Mouse (Mus musculus) stomach, embryonic 14.5 days (tissue): Measurements from ENCODE around the gene Ccnd1. TPM values are rescaled to one million over a fixed set of nuclear protein-coding genes. Genes with fewer than 3 reads are reported as not detected.

Source experiments
- ATAC-seq: fragments of 200-750 bp; cut with Nextera tagmentation; 2 replicates; pipeline ENCODE4 v1.8.0; 2017; ENCODE audit warnings: low read depth, moderate TSS enrichment; ENCODE audit not compliant: insufficient number of reproducible peaks, insufficient read depth, low FRiP score
- H3K27ac ChIP-seq: fragments of 300-500 bp; sonication (generic); 2 replicates; pipeline ENCODE4 v1.5.1; 2014; ENCODE audit warnings: mild to moderate bottlenecking, low read length, moderate library complexity, mixed read lengths
- H3K27me3 ChIP-seq: fragments of 300-500 bp; sonication (generic); 2 replicates; pipeline ENCODE4 v1.6.1; 2014; ENCODE audit warnings: low read length, control low read depth, mixed read lengths; ENCODE audit not compliant: control insufficient read depth, insufficient read depth
- H3K36me3 ChIP-seq: fragments of 300-500 bp; sonication (generic); 2 replicates; pipeline ENCODE4 v1.6.1; 2014; ENCODE audit warnings: mild to moderate bottlenecking, control low read depth, low read length, moderate library complexity, mixed read lengths; ENCODE audit not compliant: control insufficient read depth, insufficient read depth
- H3K4me1 ChIP-seq: fragments of 300-500 bp; sonication (generic); 2 replicates; pipeline ENCODE4 v1.6.1; 2014; ENCODE audit warnings: low read length, control low read depth, mixed read lengths; ENCODE audit not compliant: control insufficient read depth, insufficient read depth
- H3K4me2 ChIP-seq: fragments of 300-500 bp; sonication (generic); replicated peaks from 2 replicates; pipeline ENCODE4 v1.6.1; 2014; ENCODE audit warnings: low read depth, low read length, control low read depth
- H3K4me3 ChIP-seq: fragments of 300-500 bp; sonication (generic); 2 replicates; pipeline ENCODE4 v1.5.1; 2014; ENCODE audit warnings: low read depth, low read length, control low read depth
- H3K9ac ChIP-seq: fragments of 300-500 bp; sonication (generic); replicated peaks from 2 replicates; pipeline ENCODE4 v1.6.1; 2014; ENCODE audit warnings: low read depth, mild to moderate bottlenecking, control low read depth, low read length, moderate library complexity, mixed read lengths
- H3K9me3 ChIP-seq: fragments of 300-500 bp; sonication (generic); 2 replicates; pipeline ENCODE4 v1.6.1; 2016; ENCODE audit warnings: low read depth, low read length, control low read depth; ENCODE audit not compliant: control insufficient read depth
- WGBS: fragments of 180-500 bp; shearing (Covaris S2); extraction: QIAGEN DNeasy Blood & Tissue Kit; methylation state at CpG from one replicate; pipeline ENCODE4 v1.1.7; 2014; 5-methylcytosine and 5-hydroxymethylcytosine counted together
- polyA plus RNA-seq: library from polyadenylated mRNA; unstranded; fragments of >200 nt; fragmentation: Nextera tagmentation; extraction: Ambion mirVana; gene quantifications from 2 replicates; pipeline ENCODE4 v1.2.1, GENCODE M21; 2014

Ccnd1 gene
- polyA plus RNA-seq, 1 experiment from 2014 or later, result 82.9 TPM

- 74% methylated on average over 8 of the region's 8 CpGs for WGBS
Observed at GRCm38 (mm10) chr7:144929506-144929905, 10.2 kb downstream of the Ccnd1 start.

GRCm38 (mm10) chr7:144928889-144929210 is 10.9 kb downstream of the Ccnd1 start:
- H3K4me3 ChIP-seq, result no peak overlapping the region
- no peaks in the 10 kb centered on the region for H3K4me1 ChIP-seq
- H3K36me3 ChIP-seq, result peaks cover 7% of the 10 kb centered on the region; the same call in 1 of the 2 replicates
- H3K27me3 ChIP-seq, result no peaks in the 10 kb centered on the region
- H3K9me3 ChIP-seq, result no peaks in the 10 kb centered on the region
- no peak overlapping the region for H3K27ac ChIP-seq
- no peak overlapping the region for H3K9ac ChIP-seq
- WGBS, result 79% methylated on average over 6 of the region's 6 CpGs
- no peak overlapping the region for H3K4me2 ChIP-seq
- ATAC-seq, result no peak

More at GRCm38 (mm10) chr7:144929506-144929905, 10.2 kb downstream of the Ccnd1 start:
- no peak overlapping the region for H3K4me3 ChIP-seq
- no peak overlapping the region for H3K9ac ChIP-seq
- H3K27ac ChIP-seq, result no peak overlapping the region
- H3K36me3 ChIP-seq, result peaks cover 13% of the 10 kb centered on the region
- H3K4me2 ChIP-seq, result no peak overlapping the region
- ATAC-seq, result no peak
- no peaks in the 10 kb centered on the region for H3K9me3 ChIP-seq
- no peaks in the 10 kb centered on the region for H3K4me1 ChIP-seq
- H3K27me3 ChIP-seq, result no peaks in the 10 kb centered on the region

GRCm38 (mm10) chr7:144928009-144928888 is 11.5 kb downstream of the Ccnd1 start:
- H3K9me3 ChIP-seq, result no peaks in the 10 kb centered on the region
- no peak overlapping the region for H3K27ac ChIP-seq
- no peak overlapping the region for H3K9ac ChIP-seq
- H3K4me1 ChIP-seq, result no peaks in the 10 kb centered on the region
- ATAC-seq, result no peak
- H3K4me2 ChIP-seq, result no peak overlapping the region
- H3K4me3 ChIP-seq, result no peak overlapping the region
- H3K36me3 ChIP-seq, result peaks cover 1% of the 10 kb centered on the region; the same call in 1 of the 2 replicates
- 80% methylated on average over 4 of the region's 4 CpGs for WGBS
- no peaks in the 10 kb centered on the region for H3K27me3 ChIP-seq

- Histone ChIP-seq H3K4me1 (no peaks in the 10 kb centered on the region), H3K27me3 (no peaks in the 10 kb centered on the region), H3K36me3 (no peaks in the 10 kb centered on the region; the same call in 1 of the 2 replicates), H3K9ac (no peak overlapping the region), H3K9me3 (no peaks in the 10 kb centered on the region), H3K4me2 (no peak overlapping the region), H3K4me3 (no peak overlapping the region), H3K27ac (no peak overlapping the region)
- ATAC-seq, result no peak
- 88% methylated on average over 2 of the region's 2 CpGs for WGBS
Observed at GRCm38 (mm10) chr7:144927591-144927990, 12.1 kb downstream of the Ccnd1 start.

- Histone ChIP-seq H3K9ac (no peak overlapping the region), H3K4me2 (no peak overlapping the region), H3K27ac (no peak overlapping the region), H3K4me1 (peaks cover 9% of the 10 kb centered on the region; the same call in 1 of the 2 replicates), H3K4me3 (no peak overlapping the region), H3K9me3 (no peaks in the 10 kb centered on the region), H3K36me3 (peaks cover 12% of the 10 kb centered on the region), H3K27me3 (no peaks in the 10 kb centered on the region)
- 70% methylated on average over 1 of the region's 1 CpGs for WGBS
- no peak for ATAC-seq
Observed at GRCm38 (mm10) chr7:144918823-144919222, 20.9 kb downstream of the Ccnd1 start.

- WGBS, result under 1% methylated on average over 55 of the region's 55 CpGs
- H3K4me3 ChIP-seq, result peak within 1 kb of the TSS; percentile 89
- no peaks in the 10 kb centered on the region for H3K27me3 ChIP-seq
- H3K9ac ChIP-seq, result peak within 1 kb of the TSS; percentile 68
- no peaks in the 10 kb centered on the region for H3K9me3 ChIP-seq
- peak; percentile 94 for ATAC-seq
- peaks cover 9% of the 10 kb centered on the region; the same call in 1 of the 2 replicates for H3K4me1 ChIP-seq
- peaks cover 9% of the 10 kb centered on the region for H3K36me3 ChIP-seq
- H3K4me2 ChIP-seq, result peak within 1 kb of the TSS; percentile 85
- peak within 1 kb of the TSS; percentile 63; the same call in 1 of the 2 replicates for H3K27ac ChIP-seq
Observed at GRCm38 (mm10) chr7:144914948-144915750, 24.6 kb downstream of the Ccnd1 start, which contains the start of gene LTO1. LTO1 (plus strand) TSS chr7:144915100.

GRCm38 (mm10) chr7:144914296-144914947 is 25.3 kb downstream of the Ccnd1 start:
- 10% methylated on average over 17 of the region's 17 CpGs for WGBS
- peak overlapping the region; percentile 63; the same call in 1 of the 2 replicates for H3K27ac ChIP-seq

GRCm38 (mm10) chr7:144912897-144913296 is 26.8 kb downstream of the Ccnd1 start:
- no peak overlapping the region for H3K9ac ChIP-seq
- H3K4me1 ChIP-seq, result peaks cover 9% of the 10 kb centered on the region; the same call in 1 of the 2 replicates
- no peak overlapping the region for H3K4me2 ChIP-seq
- no peak overlapping the region for H3K4me3 ChIP-seq
- no peaks in the 10 kb centered on the region for H3K27me3 ChIP-seq
- no peaks in the 10 kb centered on the region; the same call in 1 of the 2 replicates for H3K36me3 ChIP-seq
- H3K27ac ChIP-seq, result no peak overlapping the region
- H3K9me3 ChIP-seq, result no peaks in the 10 kb centered on the region
- WGBS, result 91% methylated on average over 4 of the region's 4 CpGs
- ATAC-seq, result no peak

More at GRCm38 (mm10) chr7:144914296-144914947, 25.3 kb downstream of the Ccnd1 start:
- peaks cover 9% of the 10 kb centered on the region; the same call in 1 of the 2 replicates for H3K4me1 ChIP-seq
- H3K4me3 ChIP-seq, result peak overlapping the region; percentile 89
- H3K9me3 ChIP-seq, result no peaks in the 10 kb centered on the region
- peak; percentile 89 for ATAC-seq
- no peaks in the 10 kb centered on the region for H3K27me3 ChIP-seq
- peaks cover 5% of the 10 kb centered on the region for H3K36me3 ChIP-seq
- peak overlapping the region; percentile 51 for H3K4me2 ChIP-seq
- peak overlapping the region; percentile 4 for H3K9ac ChIP-seq
